Mouse (Mus musculus): ENCODE measurements around the gene Dpyd.

Dpyd gene

DNA sequence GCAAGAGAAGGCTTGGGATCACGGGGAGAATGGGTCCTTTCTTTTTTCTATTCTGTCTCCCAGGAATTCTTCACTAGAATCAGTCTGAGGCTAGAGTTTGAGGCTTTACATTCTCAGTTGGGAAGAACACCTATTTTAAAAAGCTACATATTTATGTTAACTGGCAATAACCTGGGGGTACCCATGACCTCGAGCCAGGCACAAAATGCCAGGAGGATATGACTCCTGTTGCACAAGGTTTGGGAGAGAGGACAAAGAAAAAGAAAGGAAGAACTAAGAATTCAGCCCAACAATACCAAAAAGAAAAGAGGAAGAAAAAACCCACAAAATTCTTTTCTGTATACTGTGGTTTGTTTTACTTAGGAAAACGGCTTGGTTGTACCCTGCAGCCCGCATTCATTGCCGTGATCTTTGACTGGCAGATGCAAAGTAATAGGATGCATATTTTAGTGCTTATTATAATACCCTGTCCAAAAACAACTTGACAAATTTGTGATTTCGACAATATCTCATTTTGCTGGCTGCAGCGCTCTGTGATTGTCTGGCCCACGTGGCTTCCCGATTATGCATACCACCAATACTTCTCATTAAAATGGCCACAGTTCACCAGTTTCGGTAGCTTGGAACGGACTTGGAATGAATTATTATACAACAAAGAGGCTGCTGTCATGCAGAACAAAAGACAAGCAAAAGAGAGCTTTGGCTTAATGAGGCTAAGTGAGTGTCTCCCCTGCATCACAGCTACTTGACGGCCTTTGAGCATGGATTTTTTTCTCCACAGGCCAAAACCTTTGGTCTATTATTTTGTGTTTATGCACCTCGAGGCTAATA, 799.8 kb downstream of the Dpyd start:
- DNase-seq (ENCODE audit: low read depth, low spot score), result no peak

GRCm38 (mm10) chr3:119362392-119362791, 800.5 kb downstream of the Dpyd start:
- DNase-seq (ENCODE audit: low read depth, low spot score), result no peak

DNA sequence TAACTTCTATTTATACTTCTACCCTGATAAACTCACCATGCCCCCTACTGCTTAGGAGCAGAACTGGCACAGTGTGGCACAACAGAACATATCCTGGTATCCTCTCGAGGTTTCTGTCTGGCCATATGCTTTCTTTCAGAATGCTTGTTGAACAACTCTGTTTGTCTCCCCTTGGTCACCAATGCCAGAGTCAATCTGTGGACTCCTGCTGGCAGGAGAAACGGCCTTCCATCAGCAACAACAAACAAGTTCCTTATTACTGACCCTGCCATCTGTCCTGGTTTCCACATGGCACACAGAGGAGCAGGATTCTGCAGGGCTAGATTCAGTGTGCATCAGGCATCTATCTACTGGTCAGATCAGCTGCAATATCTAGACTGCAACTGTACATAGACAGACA, 807.0 kb downstream of the Dpyd start:
- DNase-seq (ENCODE audit: low read depth, low spot score), result no peak

DNA sequence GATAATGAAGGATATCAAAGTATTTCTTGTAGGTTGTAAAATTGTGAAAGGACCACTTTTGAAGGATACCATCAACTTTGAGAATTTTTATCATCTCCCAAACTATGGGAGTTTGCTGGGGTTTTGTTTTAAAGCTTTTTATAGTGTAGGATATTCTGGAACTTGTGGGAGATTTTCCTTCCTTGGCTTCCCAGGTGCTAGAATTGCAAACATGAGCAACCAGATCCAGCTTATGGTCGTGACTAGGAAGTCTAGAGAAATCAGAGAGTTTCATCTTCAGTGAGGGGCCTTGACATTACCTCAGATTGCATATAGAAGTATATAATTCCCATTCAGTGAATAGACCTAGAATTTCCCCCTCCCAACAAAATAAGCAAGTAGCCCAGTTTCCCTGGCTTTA, 819.2 kb downstream of the Dpyd start:
- DNase-seq (ENCODE audit: low read depth, low spot score), result no peak

- no peak for DNase-seq (ENCODE audit: low read depth, low spot score)
Observed at GRCm38 (mm10) chr3:119382395-119382794, 820.5 kb downstream of the Dpyd start.

- DNase-seq (ENCODE audit: low read depth, low spot score), result no peak
Observed at GRCm38 (mm10) chr3:119387332-119388105, 825.6 kb downstream of the Dpyd start.

- no peak for DNase-seq (ENCODE audit: low read depth, low spot score)
Observed at GRCm38 (mm10) chr3:119397205-119397604, 835.3 kb downstream of the Dpyd start.

DNA sequence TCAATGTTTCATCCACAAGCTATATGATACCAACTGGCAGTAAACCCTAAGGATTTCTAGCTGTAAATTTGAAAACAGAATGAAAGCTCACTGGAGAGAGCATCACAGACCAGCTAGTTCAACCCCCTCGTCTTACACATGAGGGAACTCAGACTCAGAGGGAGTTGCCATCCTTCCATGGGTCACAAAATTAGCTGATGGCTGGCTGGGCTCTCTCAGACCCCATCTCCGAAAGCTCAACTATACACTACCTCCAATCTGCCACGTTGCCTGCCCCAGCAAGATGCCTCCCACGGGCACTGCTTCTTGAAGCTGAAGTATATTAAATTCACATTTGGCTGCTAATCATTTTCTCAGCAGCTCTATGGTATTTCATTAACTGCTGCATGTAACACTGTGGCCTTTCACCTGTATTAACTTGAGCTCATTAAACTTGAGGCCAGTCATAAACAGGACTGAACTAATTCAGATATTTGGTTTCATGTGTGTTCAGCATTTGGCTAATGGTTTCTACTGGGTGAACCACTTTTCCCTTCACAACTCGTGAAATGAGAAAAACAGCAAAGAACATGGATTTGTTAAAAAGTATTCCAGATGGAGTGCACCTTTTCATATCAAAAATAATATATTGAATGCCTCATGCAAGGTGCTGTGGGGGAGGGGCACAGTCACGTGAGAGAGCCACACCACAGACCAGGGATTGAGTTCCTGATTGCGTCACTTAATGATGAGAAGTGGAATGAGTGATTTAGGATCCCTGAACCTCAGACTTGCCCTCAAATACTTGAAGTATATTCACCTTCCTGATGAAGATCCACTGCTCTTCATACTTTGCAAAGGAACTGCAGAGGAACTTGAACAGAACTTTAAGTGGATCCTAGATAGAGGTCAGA, 841.2 kb downstream of the Dpyd start:
- DNase-seq (ENCODE audit: low read depth, low spot score), result no peak

DNA sequence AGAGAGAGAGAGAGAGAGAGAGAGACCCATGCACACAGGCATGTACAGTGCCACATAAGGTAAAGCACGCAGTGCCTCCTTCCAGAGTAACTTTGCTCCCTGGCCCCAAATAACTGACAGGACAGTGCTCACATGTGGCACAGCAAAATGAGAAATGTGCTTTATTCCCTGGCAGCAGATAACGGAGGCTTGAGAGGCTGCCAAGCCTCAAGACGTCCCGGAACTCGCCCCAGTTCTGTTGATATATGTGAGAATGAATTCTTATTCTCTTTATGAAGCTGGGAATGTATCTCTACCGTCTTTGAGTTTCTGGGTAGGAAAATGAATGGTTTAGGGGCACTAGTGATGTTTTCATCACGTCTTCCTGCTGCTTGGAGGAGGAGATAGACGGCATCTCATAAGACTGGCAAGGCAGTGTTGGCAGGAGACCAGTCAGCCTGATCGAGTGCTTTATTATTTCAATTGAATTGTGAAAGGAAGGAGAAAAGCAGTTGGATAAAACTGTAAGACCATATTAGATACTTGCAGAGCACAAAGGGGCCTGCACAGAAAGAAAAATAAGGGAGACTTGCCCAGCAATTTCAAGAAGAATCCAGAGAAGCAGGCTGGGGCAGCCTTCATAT, 857.3 kb downstream of the Dpyd start:
- DNase-seq (ENCODE audit: low read depth, low spot score), result no peak

DNA sequence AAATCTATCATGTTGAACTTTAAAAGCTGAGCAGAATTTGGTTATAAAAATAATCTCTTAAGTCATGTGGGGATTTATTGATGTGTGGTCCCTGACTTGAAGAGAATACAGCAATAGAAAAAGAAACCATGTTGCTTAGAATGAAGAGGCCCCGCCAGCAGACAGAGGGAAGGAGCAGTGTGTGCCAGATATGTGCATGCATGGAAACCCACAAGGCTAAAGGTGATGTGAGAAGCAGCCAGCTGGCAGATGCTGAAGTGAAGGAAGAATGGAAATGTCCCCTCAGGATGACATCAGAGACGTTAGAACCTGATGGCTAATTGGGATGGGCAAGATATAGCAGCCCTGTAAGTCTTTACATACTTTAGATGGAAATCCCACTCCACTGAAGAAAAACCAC, 857.8 kb downstream of the Dpyd start:
- no peak for DNase-seq (ENCODE audit: low read depth, low spot score)

GRCm38 (mm10) chr3:119431339-119431738, 869.4 kb downstream of the Dpyd start:
- DNase-seq (ENCODE audit: low read depth, low spot score), result no peak

GRCm38 (mm10) chr3:119431757-119432156, 869.8 kb downstream of the Dpyd start:
- DNase-seq (ENCODE audit: low read depth, low spot score), result no peak

DNA sequence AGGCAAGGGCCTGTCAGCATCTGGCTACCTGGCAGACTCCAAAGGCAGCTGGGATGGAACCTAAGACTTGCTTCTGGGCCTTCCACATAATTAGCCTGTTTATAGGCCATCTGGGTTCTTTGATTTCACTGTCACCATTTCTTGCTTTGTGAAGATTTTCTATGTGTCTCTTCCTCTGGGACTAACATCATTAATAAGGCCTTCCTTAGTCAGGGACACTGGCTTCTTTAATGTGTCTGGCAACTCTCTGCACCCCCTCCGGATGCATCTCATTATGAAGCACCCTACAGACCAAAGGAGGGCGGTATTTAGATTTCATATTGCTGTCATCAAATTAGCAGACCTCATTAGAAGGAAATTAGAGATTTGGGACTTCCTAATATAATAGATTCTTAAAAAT, 885.6 kb downstream of the Dpyd start:
- no peak for DNase-seq (ENCODE audit: low read depth, low spot score)

GRCm38 (mm10) chr3:119464073-119464472, 902.1 kb downstream of the Dpyd start:
- DNase-seq (ENCODE audit: low read depth, low spot score), result no peak

DNA sequence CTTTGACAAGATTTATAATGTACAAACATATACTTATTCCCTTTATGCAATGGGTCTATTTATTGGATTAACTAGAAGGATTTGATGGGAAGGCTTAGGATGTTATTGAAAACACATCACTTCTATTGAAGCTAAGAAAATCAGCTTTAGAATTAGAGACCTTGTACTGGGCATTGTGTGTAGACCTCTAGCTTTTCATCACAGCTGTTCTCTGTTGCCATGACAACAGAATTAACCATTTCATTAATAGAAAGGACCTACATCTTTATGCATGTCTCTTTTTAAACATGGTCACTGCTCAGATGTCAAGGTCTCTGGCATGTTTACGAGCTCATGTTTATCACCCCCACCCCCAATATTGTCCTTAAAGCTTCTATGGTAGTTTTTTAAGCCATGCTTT, 902.5 kb downstream of the Dpyd start:
- DNase-seq (ENCODE audit: low read depth, low spot score), result no peak

DNA sequence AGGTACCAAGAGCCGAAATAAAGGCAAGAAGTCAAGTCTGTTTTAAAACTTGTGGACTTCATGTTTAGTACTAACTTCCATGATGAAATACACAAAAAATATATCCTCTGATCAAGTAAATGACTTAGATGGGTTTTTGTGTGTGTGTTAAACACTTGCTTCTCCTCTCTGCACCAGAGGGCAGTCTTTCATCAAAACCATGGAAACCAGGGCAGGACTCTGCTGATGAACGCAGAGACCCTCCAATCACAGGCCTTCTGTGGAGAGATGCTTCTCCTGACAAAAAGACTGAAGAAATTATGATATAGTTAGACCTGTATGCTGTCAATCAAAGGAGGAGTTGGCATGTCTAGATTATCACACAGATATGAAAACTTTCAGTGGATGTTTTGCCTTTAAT, 905.8 kb downstream of the Dpyd start:
- DNase-seq (ENCODE audit: low read depth, low spot score), result no peak
